Mouse (Mus musculus) midbrain, embryonic 11.5 days (tissue): ENCODE data around the gene Hist1h2bh. TPM values are rescaled to one million over a fixed set of nuclear protein-coding genes. Genes with fewer than 3 reads are reported as not detected.

Experiments
- ATAC-seq: fragments of 200-750 bp; cut with Nextera tagmentation; 2 replicates; pipeline ENCODE4 v1.8.0; 2017; ENCODE audit warnings: moderate TSS enrichment, moderate library complexity; ENCODE audit not compliant: low FRiP score
- DNase-seq: peaks from one replicate; pipeline ENCODE4 v3.0.0; 2015; ENCODE audit warnings: low spot score; ENCODE audit errors: missing footprints
- H3K27ac ChIP-seq: fragments of 300-500 bp; sonication (generic); 2 replicates; pipeline ENCODE4 v1.5.1; 2014; ENCODE audit warnings: low read depth, low read length
- H3K27me3 ChIP-seq: fragments of 300-500 bp; sonication (generic); 2 replicates; pipeline ENCODE4 v1.6.1; 2014; ENCODE audit warnings: mild to moderate bottlenecking, low read length, moderate library complexity, mixed read lengths; ENCODE audit not compliant: control insufficient read depth, insufficient read depth
- H3K36me3 ChIP-seq: fragments of 300-500 bp; sonication (generic); 2 replicates; pipeline ENCODE4 v1.6.1; 2014; ENCODE audit warnings: mild to moderate bottlenecking, low read length, moderate library complexity, mixed read lengths; ENCODE audit not compliant: control insufficient read depth, insufficient read depth
- H3K4me1 ChIP-seq: fragments of 300-500 bp; sonication (generic); 2 replicates; pipeline ENCODE4 v1.6.1; 2014; ENCODE audit warnings: low read length; ENCODE audit not compliant: control insufficient read depth, insufficient read depth
- H3K4me2 ChIP-seq: fragments of 300-500 bp; sonication (generic); 2 replicates; pipeline ENCODE4 v1.6.1; 2014; ENCODE audit warnings: mild to moderate bottlenecking, moderate library complexity
- H3K4me3 ChIP-seq: fragments of 300-500 bp; sonication (generic); 2 replicates; pipeline ENCODE4 v1.5.1; 2014; ENCODE audit warnings: low read depth, low read length
- H3K9ac ChIP-seq: fragments of 300-500 bp; sonication (generic); 2 replicates; pipeline ENCODE4 v1.6.1; 2014; ENCODE audit warnings: low read length
- H3K9me3 ChIP-seq: fragments of 300-500 bp; sonication (generic); 2 replicates; pipeline ENCODE4 v1.6.1; 2016; ENCODE audit warnings: low read length; ENCODE audit not compliant: control insufficient read depth
- WGBS: fragments of 180-500 bp; shearing (Covaris S2); extraction: QIAGEN DNeasy Blood & Tissue Kit; methylation state at CpG from one replicate; pipeline ENCODE4 v1.1.7; 2014; 5-methylcytosine and 5-hydroxymethylcytosine counted together
- polyA plus RNA-seq: library from polyadenylated mRNA; unstranded; fragments of >200 nt; fragmentation: Nextera tagmentation; extraction: Ambion mirVana; gene quantifications from 2 replicates; pipeline ENCODE4 v1.2.1, GENCODE M21; 2014

Hist1h2bh gene
- polyA plus RNA-seq, 1 experiment from 2014 or later = 0.44 TPM

GRCm38 (mm10) chr13:23529480-23530165 is 13.6 kb downstream of the Hist1h2bh start:
- no peaks in the 10 kb centered on the region for H3K9me3 ChIP-seq
- no peaks in the 10 kb centered on the region for H3K27me3 ChIP-seq
- H3K27ac ChIP-seq = peak overlapping the region; percentile 98; the same call in 1 of the 2 replicates
- peak overlapping the region; percentile 86 for H3K9ac ChIP-seq
- H3K4me3 ChIP-seq = peak overlapping the region; percentile 45
- 33% methylated on average over 2 of the region's 2 CpGs for WGBS
- DNase-seq = no peak
- ATAC-seq = no peak
- no peaks in the 10 kb centered on the region for H3K36me3 ChIP-seq
- peak overlapping the region; percentile 45 for H3K4me2 ChIP-seq
- peaks cover 10% of the 10 kb centered on the region; the same call in 1 of the 2 replicates for H3K4me1 ChIP-seq

GRCm38 (mm10) chr13:23529005-23529404 is 14.2 kb downstream of the Hist1h2bh start:
- Histone ChIP-seq H3K4me3 (no peak overlapping the region), H3K4me2 (peak overlapping the region; percentile 45), H3K36me3 (no peaks in the 10 kb centered on the region), H3K9ac (peak overlapping the region; percentile 30), H3K27ac (no peak overlapping the region), H3K4me1 (peaks cover 10% of the 10 kb centered on the region; the same call in 1 of the 2 replicates), H3K9me3 (no peaks in the 10 kb centered on the region), H3K27me3 (no peaks in the 10 kb centered on the region)
- no peak for ATAC-seq
- 88% methylated on average over 5 of the region's 5 CpGs for WGBS
- DNase-seq = no peak

- WGBS = under 1% methylated on average over 17 of the region's 17 CpGs
- ATAC-seq (peak; percentile 57), DNase-seq (peak; percentile 100)
- H3K9ac ChIP-seq = peak overlapping the region; percentile 26; the same call in 1 of the 2 replicates
- no peaks in the 10 kb centered on the region for H3K27me3 ChIP-seq
- H3K4me1 ChIP-seq = peaks cover 3% of the 10 kb centered on the region; the same call in 1 of the 2 replicates
- peak overlapping the region; percentile 29 for H3K4me3 ChIP-seq
- peak overlapping the region; percentile 41 for H3K4me2 ChIP-seq
- H3K36me3 ChIP-seq = no peaks in the 10 kb centered on the region
- H3K27ac ChIP-seq = no peak overlapping the region
- H3K9me3 ChIP-seq = no peaks in the 10 kb centered on the region
Measured at GRCm38 (mm10) chr13:23526312-23526711, 16.9 kb downstream of the Hist1h2bh start.

GRCm38 (mm10) chr13:23525901-23526300 is 17.3 kb downstream of the Hist1h2bh start:
- Histone ChIP-seq H3K36me3 (no peaks in the 10 kb centered on the region), H3K4me2 (peak overlapping the region; percentile 41), H3K4me1 (peaks cover 3% of the 10 kb centered on the region; the same call in 1 of the 2 replicates), H3K9me3 (no peaks in the 10 kb centered on the region), H3K4me3 (peak overlapping the region; percentile 29), H3K9ac (no peak overlapping the region), H3K27ac (no peak overlapping the region), H3K27me3 (no peaks in the 10 kb centered on the region)
- 2% methylated on average over 10 of the region's 10 CpGs for WGBS
- DNase-seq = peak; percentile 94
- ATAC-seq = no peak

- Histone ChIP-seq H3K36me3 (no peaks in the 10 kb centered on the region), H3K9ac (no peak overlapping the region), H3K4me3 (no peak overlapping the region), H3K9me3 (no peaks in the 10 kb centered on the region), H3K27me3 (no peaks in the 10 kb centered on the region), H3K27ac (no peak overlapping the region), H3K4me1 (peaks cover 3% of the 10 kb centered on the region; the same call in 1 of the 2 replicates), H3K4me2 (no peak overlapping the region)
- DNase-seq (peak; percentile 95), ATAC-seq (peak; percentile 38; the same call in 1 of the 2 replicates)
- 4% methylated on average over 5 of the region's 5 CpGs for WGBS
Measured at GRCm38 (mm10) chr13:23524654-23525053, 18.5 kb downstream of the Hist1h2bh start.

- Histone ChIP-seq H3K27me3 (no peaks in the 10 kb centered on the region), H3K27ac (no peak overlapping the region), H3K4me2 (no peak overlapping the region), H3K9me3 (no peaks in the 10 kb centered on the region), H3K36me3 (no peaks in the 10 kb centered on the region), H3K4me3 (no peak overlapping the region), H3K4me1 (peaks cover 1% of the 10 kb centered on the region; the same call in 1 of the 2 replicates), H3K9ac (no peak overlapping the region)
- ATAC-seq (no peak), DNase-seq (no peak)
- WGBS = 54% methylated on average over 5 of the region's 5 CpGs
Measured at GRCm38 (mm10) chr13:23523976-23524375, 19.2 kb downstream of the Hist1h2bh start.

- Histone ChIP-seq H3K27ac (no peak overlapping the region), H3K4me1 (no peaks in the 10 kb centered on the region; the same call in 1 of the 2 replicates), H3K27me3 (no peaks in the 10 kb centered on the region), H3K36me3 (no peaks in the 10 kb centered on the region), H3K9me3 (no peaks in the 10 kb centered on the region), H3K9ac (no peak overlapping the region), H3K4me3 (no peak overlapping the region), H3K4me2 (no peak overlapping the region; the same call in 1 of the 2 replicates)
- DNase-seq = peak; percentile 89
- WGBS = under 1% methylated on average over 14 of the region's 14 CpGs
- no peak for ATAC-seq
Measured at GRCm38 (mm10) chr13:23521703-23522102, 21.5 kb downstream of the Hist1h2bh start.

- WGBS = under 1% methylated on average over 10 of the region's 10 CpGs
Measured at GRCm38 (mm10) chr13:23519416-23519815, 23.8 kb downstream of the Hist1h2bh start.

GRCm38 (mm10) chr13:23518885-23519284 is 24.3 kb downstream of the Hist1h2bh start:
- no peaks in the 10 kb centered on the region for H3K27me3 ChIP-seq
- H3K4me3 ChIP-seq = peak overlapping the region; percentile 35
- WGBS = 0% methylated on average over 6 of the region's 6 CpGs
- peak overlapping the region; percentile 74 for H3K4me2 ChIP-seq
- DNase-seq (peak; percentile 98), ATAC-seq (peak; percentile 53; the same call in 1 of the 2 replicates)
- no peaks in the 10 kb centered on the region for H3K36me3 ChIP-seq
- no peaks in the 10 kb centered on the region for H3K9me3 ChIP-seq
- H3K27ac ChIP-seq = no peak overlapping the region
- peak overlapping the region; percentile 18; the same call in 1 of the 2 replicates for H3K9ac ChIP-seq
- no peaks in the 10 kb centered on the region for H3K4me1 ChIP-seq

More at GRCm38 (mm10) chr13:23519416-23519815, 23.8 kb downstream of the Hist1h2bh start:
- Histone ChIP-seq H3K27ac (no peak overlapping the region), H3K9ac (no peak overlapping the region; the same call in 1 of the 2 replicates), H3K36me3 (no peaks in the 10 kb centered on the region), H3K4me3 (peak overlapping the region; percentile 35), H3K27me3 (no peaks in the 10 kb centered on the region), H3K9me3 (no peaks in the 10 kb centered on the region), H3K4me1 (no peaks in the 10 kb centered on the region), H3K4me2 (peak overlapping the region; percentile 74)
- DNase-seq (peak; percentile 99), ATAC-seq (peak; percentile 29; the same call in 1 of the 2 replicates)
